Mouse (Mus musculus) gastrocnemius, adult 2 months (tissue): ENCODE data around the gene Hist1h2bm. TPM values are rescaled to one million over a fixed set of nuclear protein-coding genes. Genes with fewer than 3 reads are reported as not detected.
"Not testable (repeated sequence)": the region's sequence is repeated elsewhere in the genome, so short reads cannot be mapped to it uniquely, and the experiment has no call there.

ENCODE experiments used
- DNase-seq: peaks from one replicate; pipeline ENCODE4 v3.0.0; 2022
- H3K27ac ChIP-seq: fragments of 200-600 bp; 2 replicates; pipeline ENCODE4 v1.8.1; 2022; ENCODE audit warnings: mild to moderate bottlenecking
- H3K4me3 ChIP-seq: fragments of 200-600 bp; 2 replicates; pipeline ENCODE4 v1.8.1; 2022; ENCODE audit warnings: mild to moderate bottlenecking, moderate library complexity
- CTCF ChIP-seq: fragments of 200-600 bp; IDR thresholded peaks from 2 replicates; pipeline ENCODE4 v1.8.1; 2022; ENCODE audit warnings: antibody characterized with exemption, mild to moderate bottlenecking, moderate library complexity
- intact Hi-C: fragments of 180-260 bp; cut with DNase I; formaldehyde crosslinking; loops from one replicate; pipeline ENCODE4 v1.15.1; 2025
- total RNA-seq, 2 experiments: library from RNA; stranded (reverse); gene quantifications; 2 replicates each; pipeline ENCODE4 v1.2.3; 2021

The Hist1h2bm gene
- total RNA-seq, 2 experiments from 2014 or later, result 1.2 TPM; not detected in 1

- DNase-seq, result no peak
- no peak for TF ChIP-seq CTCF
- intact Hi-C loops, result loop anchor here (5.0 to 10.0 kb wide), 3 partner anchors 34 to 1966 kb away; partner anchors contain the start of genes Hist1h1b, Hist1h2ac, Hist1h2ak and Hist1h2an
- H3K27ac ChIP-seq, result no peak overlapping the region
- no peak overlapping the region for H3K4me3 ChIP-seq
Measured at GRCm38 (mm10) chr13:21718381-21719080, 3.3 kb upstream of the Hist1h2bm start.

GRCm38 (mm10) chr13:21721107-21721756 lies 612 bp upstream of the Hist1h2bm start:
- peak overlapping the region; percentile 74 for H3K4me3 ChIP-seq
- H3K27ac ChIP-seq, DNase-seq, intact Hi-C loops: not testable (repeated sequence)

GRCm38 (mm10) chr13:21722373-21722925 lies 605 bp downstream of the Hist1h2bm start:
- H3K27ac ChIP-seq, result no peak overlapping the region
- DNase-seq, result no peak
- H3K4me3 ChIP-seq, result peak overlapping the region; percentile 74
- intact Hi-C loops, result no loop called here
- TF ChIP-seq CTCF, result no peak

- H3K4me3 ChIP-seq, result no peak overlapping the region
Measured at GRCm38 (mm10) chr13:21722993-21723836, 1.4 kb downstream of the Hist1h2bm start.

GRCm38 (mm10) chr13:21727948-21728572 lies 6.2 kb downstream of the Hist1h2bm start:
- Histone ChIP-seq H3K27ac (no peak overlapping the region), H3K4me3 (no peak overlapping the region)
- intact Hi-C loops, result no loop called here
- DNase-seq, result no peak
- no peak for TF ChIP-seq CTCF

More at GRCm38 (mm10) chr13:21722993-21723836, 1.4 kb downstream of the Hist1h2bm start:
- intact Hi-C loops, result no loop called here
- TF ChIP-seq CTCF, result no peak
- no peak for DNase-seq
- no peak overlapping the region for H3K27ac ChIP-seq

GRCm38 (mm10) chr13:21729544-21729943 lies 7.7 kb downstream of the Hist1h2bm start:
- DNase-seq, result no peak
- no peak for TF ChIP-seq CTCF
- intact Hi-C loops, result no loop called here
- H3K4me3 ChIP-seq, result no peak overlapping the region
- no peak overlapping the region for H3K27ac ChIP-seq

GRCm38 (mm10) chr13:21733466-21733865 lies 11.6 kb downstream of the Hist1h2bm start:
- no peak overlapping the region for H3K4me3 ChIP-seq
- no peak for DNase-seq
- no peak for TF ChIP-seq CTCF
- intact Hi-C loops, result no loop called here
- H3K27ac ChIP-seq, result no peak overlapping the region

- peak; percentile 65 for DNase-seq
- peak overlapping the region; percentile 74 for H3K27ac ChIP-seq
Measured at GRCm38 (mm10) chr13:21734010-21734905, 12.4 kb downstream of the Hist1h2bm start.

GRCm38 (mm10) chr13:21734906-21735767 lies 13.3 kb downstream of the Hist1h2bm start, which contains the start of gene Hist1h4j:
Gene Hist1h4j, plus strand, starts transcription at chr13:21735064.
- DNase-seq, result peak; percentile 60
- peak within 1 kb of the TSS; percentile 74 for H3K27ac ChIP-seq
- H3K4me3 ChIP-seq, result peak within 1 kb of the TSS; percentile 74
- intact Hi-C loops, result loop anchor here (1.0 to 2.0 kb wide), 2 partner anchors 16 to 21 kb away; partner anchors contain the start of gene Hist1h4k

More at GRCm38 (mm10) chr13:21734010-21734905, 12.4 kb downstream of the Hist1h2bm start:
- intact Hi-C loops, result loop anchor here (1.0 to 2.0 kb wide), 2 partner anchors 17 to 20 kb away; partner anchors contain the start of gene Hist1h4k
- peak; percentile 91 for TF ChIP-seq CTCF
- peak overlapping the region; percentile 74 for H3K4me3 ChIP-seq

GRCm38 (mm10) chr13:21745006-21745405 lies 23.2 kb downstream of the Hist1h2bm start:
- intact Hi-C loops, result no loop called here
- no peak overlapping the region for H3K27ac ChIP-seq

More at GRCm38 (mm10) chr13:21745006-21745405, 23.2 kb downstream of the Hist1h2bm start:
- no peak for DNase-seq
- no peak overlapping the region for H3K4me3 ChIP-seq
- TF ChIP-seq CTCF, result no peak
